Mouse (Mus musculus): ENCODE measurements around the gene Ddah1. TPM values are rescaled to one million over a fixed set of nuclear protein-coding genes. Genes with fewer than 3 reads are reported as not detected.

The Ddah1 gene
- polyA plus RNA-seq, 1 experiment from 2014 or later, result 24.7 TPM

DNA sequence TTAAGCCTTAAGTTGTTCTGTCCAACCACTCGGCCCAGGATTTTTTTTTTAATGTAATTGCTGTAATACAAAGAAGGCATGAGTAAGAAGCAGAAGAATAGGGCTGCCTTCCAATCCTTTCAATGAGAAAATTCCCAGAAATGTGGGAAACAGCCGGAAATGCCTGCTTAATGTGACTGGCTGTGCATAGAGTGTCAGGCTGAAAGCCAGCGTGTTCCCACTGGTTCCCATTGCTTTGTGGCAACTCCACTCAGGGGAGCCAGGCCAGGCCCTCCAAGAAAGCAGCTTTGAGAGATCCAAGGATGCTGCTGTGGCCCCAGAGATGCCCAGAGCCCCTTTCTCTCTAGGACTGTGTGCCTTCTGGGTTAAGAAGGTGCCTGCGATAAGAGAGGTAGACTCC lies 126.9 kb downstream of the Ddah1 start:
- H3K4me1 ChIP-seq (replicated peaks), result peaks cover 30% of the 10 kb centered on the region
- no peaks in the 10 kb centered on the region for H3K9me3 ChIP-seq
- WGBS, result 85% methylated on average over 4 of the region's 4 CpGs
- DNase-seq (ENCODE audit: low spot score), result no peak
- no peaks in the 10 kb centered on the region for H3K36me3 ChIP-seq
- H3K4me3 ChIP-seq, result no peak overlapping the region
- peaks cover 16% of the 10 kb centered on the region for H3K27me3 ChIP-seq (ENCODE audit: insufficient read depth, poor library complexity, severe bottlenecking)
- H3K27ac ChIP-seq, result 0 out of 2 replicates have a peak overlapping the region, but pooled peaks have one; percentile 45

DNA sequence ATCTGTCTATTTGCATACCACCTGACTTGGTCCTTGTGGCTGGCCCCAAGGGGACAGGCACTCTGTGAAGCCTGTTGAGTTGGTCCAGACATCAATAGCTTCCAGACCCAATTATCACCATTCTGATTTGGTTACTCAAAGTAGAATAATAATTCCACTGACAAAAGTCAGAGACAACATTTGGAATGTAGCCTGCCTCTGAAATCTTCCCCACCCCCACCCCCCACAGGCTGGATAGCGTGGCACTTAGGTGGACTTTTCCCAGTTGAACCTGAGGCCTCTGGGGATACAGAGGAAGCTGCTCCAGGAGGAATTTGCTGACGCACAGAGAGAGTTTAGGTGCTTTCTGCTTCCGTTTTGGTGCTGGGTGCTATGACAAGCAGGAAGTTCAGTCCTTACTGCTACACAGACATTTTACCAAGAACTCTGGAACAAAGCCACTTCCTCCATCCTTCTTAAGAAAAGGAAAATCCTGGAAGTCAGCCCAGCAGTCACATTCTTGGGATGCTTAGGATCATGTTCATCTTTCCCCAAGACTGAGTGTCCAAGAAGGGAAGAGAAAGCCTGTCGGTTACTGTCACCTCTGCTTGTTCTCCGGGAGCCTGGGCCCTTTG lies 127.5 kb downstream of the Ddah1 start:
- Histone ChIP-seq H3K4me1 (replicated peaks) (peaks cover 36% of the 10 kb centered on the region), H3K27me3 (ENCODE audit: insufficient read depth, poor library complexity, severe bottlenecking) (peaks cover 16% of the 10 kb centered on the region), H3K9me3 (no peaks in the 10 kb centered on the region), H3K4me3 (no peak overlapping the region), H3K36me3 (no peaks in the 10 kb centered on the region), H3K27ac (0 out of 2 replicates have a peak overlapping the region, but pooled peaks have one; percentile 45)
- DNase-seq (ENCODE audit: low spot score), result no peak
- 62% methylated on average over 5 of the region's 5 CpGs for WGBS

DNA sequence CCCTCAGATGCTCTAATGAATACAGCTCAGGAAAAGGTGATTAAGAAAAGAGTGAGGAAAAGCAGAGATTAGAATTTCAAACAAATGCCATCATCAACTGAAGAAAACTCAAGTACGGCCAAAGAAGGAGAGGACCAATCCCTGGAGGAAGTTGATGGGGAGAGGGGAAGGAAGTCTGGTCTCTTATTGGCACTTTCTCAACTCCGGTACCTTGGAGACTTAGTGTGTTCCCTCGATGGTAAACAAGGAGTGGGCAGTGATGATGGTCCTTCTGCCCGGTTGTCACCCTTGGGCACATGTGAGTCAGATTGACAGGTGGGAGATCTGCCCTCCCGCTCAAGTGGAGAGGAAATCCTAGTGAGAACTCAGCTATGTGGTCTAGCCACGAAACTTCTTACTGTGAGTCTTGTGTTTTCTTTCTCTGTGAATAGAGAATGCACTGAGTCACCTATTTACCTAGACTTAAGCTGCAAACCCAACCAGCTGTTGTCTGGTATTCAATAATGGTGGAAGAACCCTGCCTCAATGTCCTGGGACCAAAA lies 129.0 kb downstream of the Ddah1 start:
- no peaks in the 10 kb centered on the region for H3K36me3 ChIP-seq
- peaks cover 42% of the 10 kb centered on the region for H3K4me1 ChIP-seq (replicated peaks)
- 86% methylated on average over 6 of the region's 6 CpGs for WGBS
- no peak for DNase-seq (ENCODE audit: low spot score)
- H3K27me3 ChIP-seq (ENCODE audit: insufficient read depth, poor library complexity, severe bottlenecking), result peaks cover 23% of the 10 kb centered on the region
- H3K9me3 ChIP-seq, result no peaks in the 10 kb centered on the region
- no peak overlapping the region for H3K27ac ChIP-seq
- no peak overlapping the region for H3K4me3 ChIP-seq

DNA sequence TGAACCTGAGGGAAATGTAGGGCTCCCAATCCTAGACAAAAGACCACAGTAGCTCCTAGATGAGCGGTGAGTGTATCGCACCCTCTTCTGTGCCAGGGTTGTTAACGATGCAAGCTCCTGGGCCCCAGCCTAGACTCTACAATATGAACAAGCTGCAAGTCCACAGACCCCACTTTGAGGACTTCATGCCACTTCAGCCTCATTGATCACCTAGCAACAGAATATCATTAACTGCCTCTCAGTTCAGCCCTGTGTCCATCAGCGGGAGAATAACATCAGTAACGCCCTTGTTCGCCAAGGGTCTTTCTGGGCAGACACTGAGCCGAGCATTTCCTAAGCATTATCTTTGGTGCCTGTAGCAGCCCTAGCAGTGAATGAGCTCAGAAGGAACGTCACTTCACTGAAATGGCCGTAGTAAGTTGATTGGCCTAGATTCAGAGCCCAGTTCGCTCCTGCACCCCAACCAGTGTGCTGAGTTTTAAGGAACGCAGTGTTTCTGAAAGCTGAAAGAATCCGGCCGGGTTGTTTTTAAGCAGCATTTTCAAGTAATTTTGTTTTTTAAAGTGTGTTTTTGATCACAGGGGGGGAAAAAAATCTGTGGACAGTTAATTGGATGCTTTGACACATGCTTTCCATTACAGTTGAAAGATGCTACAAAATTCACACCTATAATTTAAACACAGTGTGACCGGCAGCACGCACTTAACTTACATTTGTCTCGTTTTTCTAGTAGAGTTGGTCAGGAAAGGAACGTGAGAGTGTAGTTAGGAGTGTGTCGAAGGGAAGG lies 132.1 kb downstream of the Ddah1 start:
- WGBS, result 54% methylated on average over 18 of the region's 18 CpGs
- peaks cover 51% of the 10 kb centered on the region for H3K4me1 ChIP-seq (replicated peaks)
- H3K4me3 ChIP-seq, result no peak overlapping the region; the same call in 1 of the 2 replicates
- peaks cover 23% of the 10 kb centered on the region for H3K27me3 ChIP-seq (ENCODE audit: insufficient read depth, poor library complexity, severe bottlenecking)
- peak overlapping the region; percentile 83 for H3K27ac ChIP-seq
- H3K36me3 ChIP-seq, result 0 out of 2 replicates have a peak, but pooled peaks cover 2% of the 10 kb centered on the region
- no peaks in the 10 kb centered on the region for H3K9me3 ChIP-seq
- DNase-seq (ENCODE audit: low spot score), result peak; percentile 68

DNA sequence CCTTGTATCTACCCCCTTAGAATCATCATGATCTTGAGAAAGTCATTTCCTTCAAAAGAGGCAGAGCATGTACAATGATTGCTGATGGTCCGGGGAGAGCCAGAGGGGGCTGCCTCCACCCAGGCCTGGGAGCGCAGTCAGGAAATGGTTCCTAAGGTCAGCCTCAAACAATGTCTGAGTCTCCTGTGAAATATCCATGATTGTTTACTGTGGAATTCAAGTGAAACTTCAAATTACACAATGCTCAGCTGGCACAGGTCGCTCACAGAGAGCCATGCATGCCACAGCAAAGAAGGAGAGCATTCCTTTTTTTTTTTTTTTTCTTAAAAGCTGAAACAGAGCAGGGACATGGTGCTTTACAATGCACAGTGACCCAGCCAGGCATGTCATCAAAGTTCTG lies 134.0 kb downstream of the Ddah1 start:
- Histone ChIP-seq H3K27me3 (ENCODE audit: insufficient read depth, poor library complexity, severe bottlenecking) (peaks cover 23% of the 10 kb centered on the region), H3K36me3 (0 out of 2 replicates have a peak, but pooled peaks cover 4% of the 10 kb centered on the region), H3K4me1 (replicated peaks) (peaks cover 40% of the 10 kb centered on the region), H3K27ac (no peak overlapping the region), H3K9me3 (no peaks in the 10 kb centered on the region), H3K4me3 (no peak overlapping the region)
- 80% methylated on average over 3 of the region's 3 CpGs for WGBS
- DNase-seq (ENCODE audit: low spot score), result no peak

DNA sequence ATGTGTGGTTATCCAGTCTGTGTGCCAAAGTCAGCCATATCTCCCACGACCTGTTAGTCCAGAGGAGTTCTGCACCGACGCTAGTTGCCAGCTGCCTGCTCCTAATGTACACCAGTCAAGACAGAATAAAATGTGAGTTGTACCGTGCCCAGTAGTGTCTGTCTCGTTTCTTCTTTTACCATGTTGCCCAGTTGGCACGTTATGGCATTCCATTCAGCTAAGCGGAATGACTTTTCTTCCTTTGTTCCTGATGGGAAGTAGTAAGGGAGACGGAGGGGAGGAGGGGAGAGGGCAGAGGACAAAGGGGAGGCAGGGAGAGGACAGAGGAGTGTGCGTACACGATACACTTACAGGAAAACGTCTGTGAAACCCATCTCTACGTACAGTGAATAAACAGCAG lies 135.7 kb downstream of the Ddah1 start:
- Histone ChIP-seq H3K27ac (no peak overlapping the region), H3K4me3 (no peak overlapping the region), H3K9me3 (no peaks in the 10 kb centered on the region), H3K36me3 (0 out of 2 replicates have a peak, but pooled peaks cover 4% of the 10 kb centered on the region), H3K4me1 (replicated peaks) (peaks cover 40% of the 10 kb centered on the region), H3K27me3 (ENCODE audit: insufficient read depth, poor library complexity, severe bottlenecking) (peaks cover 14% of the 10 kb centered on the region)
- 71% methylated on average over 12 of the region's 12 CpGs for WGBS
- no peak for DNase-seq (ENCODE audit: low spot score)

GRCm38 (mm10) chr3:145897749-145898148 lies 139.3 kb downstream of the Ddah1 start:
- 89% methylated on average over 11 of the region's 11 CpGs for WGBS
- no peak overlapping the region for H3K27ac ChIP-seq
- no peak overlapping the region for H3K4me3 ChIP-seq
- H3K27me3 ChIP-seq (ENCODE audit: insufficient read depth, poor library complexity, severe bottlenecking), result no peaks in the 10 kb centered on the region
- H3K36me3 ChIP-seq, result 0 out of 2 replicates have a peak, but pooled peaks cover 4% of the 10 kb centered on the region
- H3K9me3 ChIP-seq, result no peaks in the 10 kb centered on the region
- DNase-seq (ENCODE audit: low spot score), result no peak
- H3K4me1 ChIP-seq (replicated peaks), result peaks cover 11% of the 10 kb centered on the region; the same call in 1 of the 2 replicates

DNA sequence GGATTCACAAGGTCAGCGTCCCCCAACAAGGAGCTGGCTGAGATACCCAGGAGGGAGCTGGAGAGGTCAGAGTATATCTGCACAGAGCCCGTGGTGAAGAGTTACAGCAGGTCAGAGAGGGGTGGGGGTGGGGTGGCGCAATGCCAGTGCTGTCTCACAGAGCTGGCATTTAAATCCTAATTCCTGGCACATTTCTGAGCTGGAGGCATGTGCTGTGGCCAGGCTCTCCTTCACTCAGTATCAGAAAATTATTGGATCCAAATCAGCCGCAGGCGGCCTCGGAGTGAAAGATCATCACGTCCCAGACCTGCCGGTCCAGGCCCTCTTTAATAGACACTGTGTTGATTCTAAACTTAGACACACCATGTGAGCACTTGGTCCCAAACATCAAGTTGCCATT lies 141.4 kb downstream of the Ddah1 start:
- 88% methylated on average over 8 of the region's 8 CpGs for WGBS

GRCm38 (mm10) chr3:145903530-145903929 lies 145.1 kb downstream of the Ddah1 start:
- Histone ChIP-seq H3K27ac (no peak overlapping the region), H3K36me3 (no peaks in the 10 kb centered on the region), H3K9me3 (no peaks in the 10 kb centered on the region), H3K4me3 (no peak overlapping the region), H3K27me3 (ENCODE audit: insufficient read depth, poor library complexity, severe bottlenecking) (no peaks in the 10 kb centered on the region), H3K4me1 (replicated peaks) (no peaks in the 10 kb centered on the region)
- WGBS, result 92% methylated on average over 8 of the region's 8 CpGs
- DNase-seq (ENCODE audit: low spot score), result no peak

More for the DNA sequence above, 141.4 kb downstream of the Ddah1 start:
- Histone ChIP-seq H3K9me3 (no peaks in the 10 kb centered on the region), H3K27me3 (ENCODE audit: insufficient read depth, poor library complexity, severe bottlenecking) (no peaks in the 10 kb centered on the region), H3K4me3 (no peak overlapping the region), H3K27ac (no peak overlapping the region), H3K4me1 (replicated peaks) (no peaks in the 10 kb centered on the region), H3K36me3 (0 out of 2 replicates have a peak, but pooled peaks cover 4% of the 10 kb centered on the region)
- no peak for DNase-seq (ENCODE audit: low spot score)

- 50% methylated on average over 22 of the region's 22 CpGs for WGBS
- peak; percentile 82 for DNase-seq (ENCODE audit: low spot score)
- Histone ChIP-seq H3K27ac (peak overlapping the region; percentile 76), H3K4me1 (replicated peaks) (no peaks in the 10 kb centered on the region), H3K27me3 (ENCODE audit: insufficient read depth, poor library complexity, severe bottlenecking) (no peaks in the 10 kb centered on the region), H3K36me3 (no peaks in the 10 kb centered on the region), H3K9me3 (no peaks in the 10 kb centered on the region), H3K4me3 (0 out of 2 replicates have a peak overlapping the region, but pooled peaks have one; percentile 21)
Observed at GRCm38 (mm10) chr3:145904850-145905776, 146.6 kb downstream of the Ddah1 start.

DNA sequence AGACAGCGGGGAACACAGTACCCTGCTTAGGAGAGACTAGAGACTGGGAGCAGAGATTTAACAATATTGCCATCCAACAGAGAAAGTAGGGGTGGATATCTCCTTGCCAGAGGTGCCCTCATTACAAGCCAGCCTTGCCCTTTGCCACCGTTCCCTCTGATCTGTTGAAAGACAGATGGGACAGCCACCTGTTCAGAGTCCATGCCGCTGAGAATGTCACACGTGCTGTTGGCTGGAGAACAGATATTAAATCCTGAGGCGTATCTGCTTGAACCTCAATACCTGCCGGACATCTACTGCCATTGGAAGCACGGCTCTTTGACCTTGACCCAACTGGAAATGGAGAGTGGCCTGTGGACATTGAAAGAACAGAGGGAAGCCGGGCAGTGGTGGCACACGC lies 148.1 kb downstream of the Ddah1 start:
- no peak overlapping the region for H3K27ac ChIP-seq
- no peaks in the 10 kb centered on the region for H3K36me3 ChIP-seq
- H3K9me3 ChIP-seq, result no peaks in the 10 kb centered on the region
- H3K4me1 ChIP-seq (replicated peaks), result no peaks in the 10 kb centered on the region
- no peaks in the 10 kb centered on the region for H3K27me3 ChIP-seq (ENCODE audit: insufficient read depth, poor library complexity, severe bottlenecking)
- 92% methylated on average over 9 of the region's 9 CpGs for WGBS
- DNase-seq (ENCODE audit: low spot score), result no peak
- no peak overlapping the region for H3K4me3 ChIP-seq

DNA sequence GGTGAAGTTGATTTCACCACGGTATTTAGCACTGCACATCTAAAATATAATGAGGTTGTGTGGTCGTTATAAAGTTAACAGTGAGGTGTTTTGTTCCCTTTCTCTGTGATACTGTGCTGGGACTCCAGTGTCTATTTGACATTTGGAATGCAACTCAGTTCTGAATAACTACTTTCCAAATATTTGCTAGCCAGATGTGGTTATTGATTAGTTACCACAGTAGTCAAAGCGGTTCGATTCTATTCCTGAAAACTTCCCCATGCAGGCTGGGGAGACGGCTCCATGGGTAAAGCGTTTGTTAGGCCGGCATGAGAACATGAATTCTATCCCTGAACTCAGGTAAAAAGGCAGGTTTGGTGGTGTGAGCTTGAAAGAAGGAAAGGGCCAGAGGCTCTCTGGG lies 154.0 kb downstream of the Ddah1 start:
- no peaks in the 10 kb centered on the region for H3K4me1 ChIP-seq (replicated peaks)
- 92% methylated on average over 7 of the region's 7 CpGs for WGBS
- no peak for DNase-seq (ENCODE audit: low spot score)

More for the DNA sequence above, 154.0 kb downstream of the Ddah1 start:
- no peaks in the 10 kb centered on the region for H3K9me3 ChIP-seq
- no peak overlapping the region for H3K4me3 ChIP-seq
- no peaks in the 10 kb centered on the region for H3K27me3 ChIP-seq (ENCODE audit: insufficient read depth, poor library complexity, severe bottlenecking)
- no peaks in the 10 kb centered on the region for H3K36me3 ChIP-seq
- no peak overlapping the region for H3K27ac ChIP-seq
